Comparison of ENCODE assay signal across 29 mouse cellular contexts in genomic region chr10:95225006-95225405, GRCm38 (mm10).
DNase-seq lines count a peak whose midpoint lies in the region; ATAC-seq lines count a peak whose summit lies in the region.
"Had no signal": no experiment of that assay in that cellular context is flagged by ENCODE, and none has a peak within 500 bp of the region (broad histone marks: within the 10 kb centered on the region; RNA-seq: fewer than 3 reads in every experiment).

No protein-coding gene starts in this region.

- H3K9ac ChIP-seq in neural tube, embryonic 11.5 days (ENCODE audit: low read length), result no peak overlapping the region
- no peak overlapping the region for H3K9ac ChIP-seq in neural tube, embryonic 15.5 days (replicated peaks)
- no peak overlapping the region for H3K9ac ChIP-seq in embryonic facial prominence, embryonic 14.5 days (ENCODE audit: low read depth, low read length)
- no peak overlapping the region for H3K9ac ChIP-seq in limb, embryonic 13.5 days
- no peak overlapping the region for H3K9ac ChIP-seq in hindbrain, embryonic 11.5 days (ENCODE audit: low read depth, low read length)
- H3K9ac ChIP-seq: embryonic facial prominence, embryonic 13.5 days; forebrain, embryonic 15.5 days; hindbrain, embryonic 14.5 days had no signal

- H3K4me1 ChIP-seq in neural tube, embryonic 11.5 days (ENCODE audit: control insufficient read depth, insufficient read depth, low read length), result no peaks in the 10 kb centered on the region
- H3K4me1 ChIP-seq in neural tube, embryonic 15.5 days, result 0 out of 2 replicates have a peak, but pooled peaks cover 4% of the 10 kb centered on the region
- peaks cover 7% of the 10 kb centered on the region; the same call in 1 of the 2 replicates for H3K4me1 ChIP-seq in embryonic facial prominence, embryonic 14.5 days (ENCODE audit: control insufficient read depth, insufficient read depth, low read length)
- H3K4me1 ChIP-seq in limb, embryonic 13.5 days, result peaks cover 46% of the 10 kb centered on the region
- H3K4me1 ChIP-seq in hindbrain, embryonic 11.5 days (replicated peaks; ENCODE audit: control insufficient read depth, insufficient read depth, low read length), result no peaks in the 10 kb centered on the region

- 77% methylated on average over 4 of the region's 4 CpGs for WGBS in neural tube, embryonic 11.5 days
- WGBS in neural tube, embryonic 15.5 days, result 91% methylated on average over 4 of the region's 4 CpGs
- 36% methylated on average over 4 of the region's 4 CpGs for WGBS in embryonic facial prominence, embryonic 14.5 days
- 23% methylated on average over 4 of the region's 4 CpGs for WGBS in limb, embryonic 13.5 days
- WGBS in hindbrain, embryonic 11.5 days, result 73% methylated on average over 4 of the region's 4 CpGs

- peak; percentile 50 for DNase-seq in embryo, embryonic 10 days (ENCODE audit: low spot score)
- no peak for DNase-seq in embryo, embryonic 9.5 days (ENCODE audit: extremely low spot score)
- peak; percentile 6 for DNase-seq in neural tube, embryonic 11.5 days (ENCODE audit: low spot score)
- peak; percentile 45 for DNase-seq in embryonic facial prominence, embryonic 14.5 days (ENCODE audit: low spot score)
- DNase-seq in thymus, postnatal 25 days, result no peak
- DNase-seq in hindbrain, embryonic 11.5 days (ENCODE audit: low spot score), result no peak
- DNase-seq: adrenal gland, adult 2 months; adrenal gland, postnatal 14 days; B cell, adult 2 months; cerebellum, adult 11 months; cerebellum, adult 2 months; cerebellum, adult 9-11 months; cerebellum, postnatal 25 days; embryo, embryonic 11 days; gastrocnemius, postnatal 10 days; gastrocnemius, postnatal 36 days; heart, adult 2 months; heart, postnatal 36 days had no signal

- no peak overlapping the region for H3K27ac ChIP-seq in neural tube, embryonic 11.5 days (ENCODE audit: low read depth, low read length)
- H3K27ac ChIP-seq in neural tube, embryonic 15.5 days (replicated peaks), result no peak overlapping the region
- H3K27ac ChIP-seq in embryonic facial prominence, embryonic 14.5 days (replicated peaks; ENCODE audit: low read depth, low read length), result no peak overlapping the region
- no peak overlapping the region for H3K27ac ChIP-seq in limb, embryonic 13.5 days
- no peak overlapping the region for H3K27ac ChIP-seq in hindbrain, embryonic 11.5 days (ENCODE audit: low read depth, low read length)
- H3K27ac ChIP-seq: embryonic facial prominence, embryonic 13.5 days; forebrain, embryonic 10.5 days; forebrain, embryonic 15.5 days; heart, adult 2 months; hindbrain, embryonic 10.5 days; hindbrain, embryonic 14.5 days had no signal

- ATAC-seq in neural tube, embryonic 11.5 days (ENCODE audit: insufficient read depth, low FRiP score, low TSS enrichment), result no peak
- no peak for ATAC-seq in neural tube, embryonic 15.5 days (ENCODE audit: low FRiP score)
- no peak for ATAC-seq in embryonic facial prominence, embryonic 14.5 days (ENCODE audit: low read depth)
- 0 out of 2 replicates have a peak, but pooled peaks have one; percentile 38 for ATAC-seq in limb, embryonic 13.5 days (ENCODE audit: low FRiP score, low read depth)
- no peak for ATAC-seq in hindbrain, embryonic 11.5 days (ENCODE audit: low FRiP score)
- ATAC-seq: forebrain, embryonic 15.5 days; intestine, postnatal 0 days had no signal

- H3K9me3 ChIP-seq in neural tube, embryonic 11.5 days (ENCODE audit: control insufficient read depth, low read length), result no peaks in the 10 kb centered on the region
- no peaks in the 10 kb centered on the region for H3K9me3 ChIP-seq in neural tube, embryonic 15.5 days (replicated peaks)
- H3K9me3 ChIP-seq in embryonic facial prominence, embryonic 14.5 days (ENCODE audit: control insufficient read depth, low read length), result no peaks in the 10 kb centered on the region
- H3K9me3 ChIP-seq in limb, embryonic 13.5 days, result no peaks in the 10 kb centered on the region
- no peaks in the 10 kb centered on the region for H3K9me3 ChIP-seq in hindbrain, embryonic 11.5 days (ENCODE audit: control insufficient read depth, low read length)
- H3K9me3 ChIP-seq: embryonic facial prominence, embryonic 13.5 days; forebrain, embryonic 10.5 days; forebrain, embryonic 15.5 days; G1E; hindbrain, embryonic 10.5 days had no signal

- no peak overlapping the region for H3K4me2 ChIP-seq in neural tube, embryonic 11.5 days (ENCODE audit: low read depth)
- H3K4me2 ChIP-seq in neural tube, embryonic 15.5 days, result no peak overlapping the region
- H3K4me2 ChIP-seq in embryonic facial prominence, embryonic 14.5 days (ENCODE audit: low read depth, low read length), result no peak overlapping the region
- H3K4me2 ChIP-seq in limb, embryonic 13.5 days (replicated peaks), result no peak overlapping the region
- H3K4me2 ChIP-seq in hindbrain, embryonic 11.5 days (replicated peaks; ENCODE audit: low read depth, low read length), result no peak overlapping the region
- H3K4me2 ChIP-seq: embryonic facial prominence, embryonic 13.5 days; forebrain, embryonic 15.5 days; heart, embryonic 11.5 days; hindbrain, embryonic 14.5 days had no signal

- no peak overlapping the region for H3K4me3 ChIP-seq in neural tube, embryonic 11.5 days (ENCODE audit: low read depth, low read length)
- no peak overlapping the region for H3K4me3 ChIP-seq in neural tube, embryonic 15.5 days (replicated peaks)
- H3K4me3 ChIP-seq in embryonic facial prominence, embryonic 14.5 days (ENCODE audit: low read depth, low read length), result no peak overlapping the region
- H3K4me3 ChIP-seq in limb, embryonic 13.5 days, result no peak overlapping the region
- no peak overlapping the region for H3K4me3 ChIP-seq in hindbrain, embryonic 11.5 days (ENCODE audit: low read depth, low read length)
- H3K4me3 ChIP-seq: embryonic facial prominence, embryonic 13.5 days; forebrain, embryonic 10.5 days; forebrain, embryonic 15.5 days; heart, adult 2 months; hindbrain, embryonic 10.5 days had no signal

- no peaks in the 10 kb centered on the region for H3K27me3 ChIP-seq in neural tube, embryonic 11.5 days (ENCODE audit: control insufficient read depth, insufficient read depth, low read length)
- H3K27me3 ChIP-seq in neural tube, embryonic 15.5 days (replicated peaks), result no peaks in the 10 kb centered on the region
- no peaks in the 10 kb centered on the region for H3K27me3 ChIP-seq in embryonic facial prominence, embryonic 14.5 days (replicated peaks; ENCODE audit: control insufficient read depth, insufficient read depth, low read length)
- H3K27me3 ChIP-seq in limb, embryonic 13.5 days, result 0 out of 2 replicates have a peak, but pooled peaks cover 9% of the 10 kb centered on the region
- H3K27me3 ChIP-seq in hindbrain, embryonic 11.5 days (ENCODE audit: control insufficient read depth, insufficient read depth, low read length), result no peaks in the 10 kb centered on the region
- H3K27me3 ChIP-seq: CH12.LX; embryonic facial prominence, embryonic 13.5 days; forebrain, embryonic 15.5 days had no signal

- no peaks in the 10 kb centered on the region for H3K36me3 ChIP-seq in neural tube, embryonic 11.5 days (ENCODE audit: control insufficient read depth, insufficient read depth, low read length)
- no peaks in the 10 kb centered on the region for H3K36me3 ChIP-seq in neural tube, embryonic 15.5 days
- no peaks in the 10 kb centered on the region for H3K36me3 ChIP-seq in embryonic facial prominence, embryonic 14.5 days (ENCODE audit: control insufficient read depth, insufficient read depth, low read length)
- no peaks in the 10 kb centered on the region for H3K36me3 ChIP-seq in limb, embryonic 13.5 days
- H3K36me3 ChIP-seq in hindbrain, embryonic 11.5 days (ENCODE audit: control insufficient read depth, insufficient read depth, low read length), result no peaks in the 10 kb centered on the region
- H3K36me3 ChIP-seq: embryonic facial prominence, embryonic 13.5 days; forebrain, embryonic 10.5 days; forebrain, embryonic 15.5 days; hindbrain, embryonic 10.5 days had no signal

Comparison
In these comparisons a context has a peak if more than half of its experiments do, and no peak if none do; other contexts are left out.
1. DNase-seq: peak in embryo, embryonic 10 days (single experiment), neural tube, embryonic 11.5 days (single experiment) and embryonic facial prominence, embryonic 14.5 days (single experiment); none in embryo, embryonic 9.5 days (single experiment), thymus, postnatal 25 days (single experiment) and hindbrain, embryonic 11.5 days (single experiment).